Mouse (Mus musculus) C2C12 (cell line): Measurements from ENCODE around the gene Manbal.

Source experiments
- CEBPB ChIP-seq: IDR thresholded peaks from one replicate; pipeline ENCODE4 v1.6.1; 2011; ENCODE audit warnings: low read depth, mild to moderate bottlenecking, control low read depth, moderate library complexity
- CTCF ChIP-seq: IDR thresholded peaks from one replicate; pipeline ENCODE4 v1.5.1; 2011; ENCODE audit not compliant: control insufficient read depth, insufficient read depth, insufficient read length
- FOSL1 ChIP-seq: IDR thresholded peaks from one replicate; pipeline ENCODE4 v1.8.0; 2011; ENCODE audit warnings: mild to moderate bottlenecking, low read length; ENCODE audit not compliant: poor library complexity, insufficient read depth, severe bottlenecking
- MAX ChIP-seq: IDR thresholded peaks from one replicate; pipeline ENCODE4 v1.6.1; 2011; ENCODE audit warnings: mild to moderate bottlenecking, control low read depth
- MYOD1 ChIP-seq: IDR thresholded peaks from one replicate; pipeline ENCODE4 v1.6.1; 2011; ENCODE audit warnings: low read depth; ENCODE audit not compliant: control insufficient read depth, insufficient read length
- MYOG ChIP-seq: IDR thresholded peaks from one replicate; pipeline ENCODE4 v1.6.1; 2011; ENCODE audit not compliant: control insufficient read depth, insufficient read length; ENCODE audit errors: extremely low read depth
- USF1 ChIP-seq: IDR thresholded peaks from one replicate; pipeline ENCODE4 v1.6.1; 2011; ENCODE audit warnings: low read depth, mild to moderate bottlenecking, control low read depth, moderate library complexity

- TF ChIP-seq CTCF (no peak), MYOG (no peak), FOSL1 (no peak), CEBPB (no peak), MAX (no peak), USF1 (no peak), MYOD1 (no peak)
These were observed 42.6 kb downstream of the Manbal start for GRCm38 (mm10) chr2:157409793-157410533.
